Mouse (Mus musculus) G1E-ER4 (cell line): ENCODE measurements at regions not wholly inside any gene's neighbourhood (a gene's known extent, or its start where the extent isn't known, plus 50 kb on each side); places are given as distances from the start of the nearest gene placed in this dataset.

Experiments used
- GATA1 ChIP-seq: IDR thresholded peaks from one replicate; pipeline ENCODE4 v1.8.0; 2012; ENCODE audit warnings: low read length, inconsistent platforms

GRCm38 (mm10) chr1:13501938-13502337 is 2088.0 kb downstream of the A830018L16Rik start:
- TF ChIP-seq GATA1, result no peak

DNA sequence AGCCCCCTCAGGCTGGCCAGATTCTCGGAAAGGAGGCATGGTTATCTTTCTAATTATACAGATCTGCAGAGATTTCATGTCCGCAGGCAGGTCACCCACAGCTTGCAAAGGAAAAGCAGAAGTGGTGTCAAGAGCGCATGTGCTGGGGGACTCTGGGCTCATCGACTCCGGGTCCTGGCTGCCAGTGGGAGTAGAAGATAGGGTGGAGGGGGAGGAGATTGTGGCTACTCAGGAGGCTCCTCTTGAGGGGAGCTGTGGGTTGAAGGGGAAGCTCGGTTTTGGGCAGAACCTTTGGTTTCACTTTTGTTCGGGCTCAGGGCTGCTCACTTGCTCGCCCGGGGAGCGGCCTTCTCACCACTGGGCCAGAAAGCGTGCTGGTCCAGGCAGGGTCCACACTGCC is 2099.9 kb downstream of the A830018L16Rik start:
- TF ChIP-seq GATA1, result no peak
